Mouse (Mus musculus) spleen, adult 12 weeks (tissue): ENCODE measurements around the gene Ptprcap.

Source experiments
- DNase-seq: peaks from one replicate; pipeline ENCODE4 v3.0.0; 2022; ENCODE audit warnings: low spot score

Gene Ptprcap

DNA sequence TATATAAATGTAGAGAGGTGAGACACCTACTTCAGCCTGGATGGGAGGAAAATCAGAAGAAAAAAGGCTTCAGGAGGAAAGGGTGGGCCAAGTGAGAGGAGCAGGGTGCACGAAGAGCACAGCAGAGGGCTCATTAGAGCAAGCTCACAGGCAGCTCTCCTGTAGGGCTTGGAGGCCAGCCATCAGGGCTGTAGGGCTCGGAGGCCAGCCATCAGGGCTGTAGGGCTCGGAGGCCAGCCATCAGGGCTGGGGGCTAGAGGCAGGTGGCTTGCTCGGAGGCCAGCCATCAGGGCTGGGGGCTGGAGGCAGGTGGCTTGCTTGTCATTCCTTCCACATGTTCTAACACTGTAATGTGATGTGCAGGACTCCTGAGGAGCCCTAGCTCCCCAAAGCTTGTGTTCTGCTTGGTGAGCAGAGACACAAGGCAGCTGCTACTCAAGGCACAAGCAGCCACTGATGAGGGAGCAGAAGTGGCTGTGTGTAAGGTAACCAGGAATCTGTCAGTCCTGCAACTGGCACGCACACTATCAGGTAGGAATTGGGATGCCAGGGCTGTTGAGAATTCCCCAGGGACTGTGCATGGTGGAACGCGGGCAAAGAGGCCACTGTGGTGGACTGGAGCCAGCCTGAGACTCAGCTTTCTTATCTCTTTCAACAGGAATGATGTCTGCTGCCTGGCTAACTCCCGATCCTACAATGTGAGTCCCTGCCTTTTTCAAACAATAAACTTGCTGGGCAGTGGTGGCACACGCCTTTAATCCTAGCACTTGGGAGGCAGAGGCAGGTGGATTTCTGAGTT is 13.5 kb downstream of the Ptprcap start:
- DNase-seq = no peak

GRCm38 (mm10) chr19:4169378-4169784 is 16.0 kb downstream of the Ptprcap start:
- peak; percentile 98 for DNase-seq

DNA sequence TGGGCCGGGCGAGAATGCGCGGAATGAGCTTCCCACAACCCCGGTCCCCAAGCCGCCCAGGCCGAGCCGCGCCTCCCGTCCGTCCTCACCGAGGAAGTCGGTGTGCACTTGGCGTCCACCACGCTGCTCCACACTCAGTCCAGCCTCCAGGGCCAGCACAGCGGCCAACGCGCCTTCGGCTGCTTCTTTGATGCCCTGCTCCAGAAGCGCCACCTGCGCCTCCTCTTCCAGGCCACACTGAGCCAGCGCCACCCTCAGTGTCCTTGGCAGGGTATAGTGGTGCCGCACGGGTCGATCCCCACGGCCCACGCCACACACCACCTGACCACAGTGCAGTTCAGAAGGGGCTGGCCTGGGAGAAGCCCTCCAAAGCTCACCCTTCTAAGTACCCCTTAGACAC is 16.4 kb downstream of the Ptprcap start:
- no peak for DNase-seq

DNA sequence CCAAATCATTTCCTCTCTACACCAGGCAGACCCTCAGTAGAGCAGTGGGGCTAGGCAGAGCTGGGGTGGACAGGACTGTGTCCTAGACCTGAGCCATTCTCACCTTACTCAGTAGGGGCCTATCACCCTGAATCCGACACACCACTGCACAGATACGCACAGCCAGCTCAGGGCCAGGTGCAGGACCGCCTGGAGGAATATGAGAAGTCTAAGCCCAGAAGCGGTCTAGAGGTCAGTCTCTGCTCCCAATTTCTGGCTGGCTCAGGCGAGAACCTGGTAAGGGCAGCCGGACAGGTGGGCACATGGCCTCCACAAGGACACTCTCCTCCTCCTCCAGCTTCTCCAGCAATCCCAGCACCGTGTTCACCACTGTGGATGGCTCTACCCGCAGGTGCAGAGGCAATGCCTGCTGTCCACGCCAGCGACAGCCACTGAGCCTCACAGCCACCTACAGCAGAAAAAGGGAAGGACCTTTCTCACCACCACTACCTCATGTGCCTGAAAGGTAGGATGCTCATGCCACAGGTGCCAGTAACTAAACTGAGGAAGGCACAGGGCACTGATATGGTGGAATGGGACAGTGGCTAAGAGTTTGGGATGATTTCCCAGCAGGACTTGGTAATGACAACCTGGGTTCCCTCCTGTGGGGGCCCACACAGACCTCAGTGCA is 17.5 kb downstream of the Ptprcap start:
- DNase-seq = no peak

DNA sequence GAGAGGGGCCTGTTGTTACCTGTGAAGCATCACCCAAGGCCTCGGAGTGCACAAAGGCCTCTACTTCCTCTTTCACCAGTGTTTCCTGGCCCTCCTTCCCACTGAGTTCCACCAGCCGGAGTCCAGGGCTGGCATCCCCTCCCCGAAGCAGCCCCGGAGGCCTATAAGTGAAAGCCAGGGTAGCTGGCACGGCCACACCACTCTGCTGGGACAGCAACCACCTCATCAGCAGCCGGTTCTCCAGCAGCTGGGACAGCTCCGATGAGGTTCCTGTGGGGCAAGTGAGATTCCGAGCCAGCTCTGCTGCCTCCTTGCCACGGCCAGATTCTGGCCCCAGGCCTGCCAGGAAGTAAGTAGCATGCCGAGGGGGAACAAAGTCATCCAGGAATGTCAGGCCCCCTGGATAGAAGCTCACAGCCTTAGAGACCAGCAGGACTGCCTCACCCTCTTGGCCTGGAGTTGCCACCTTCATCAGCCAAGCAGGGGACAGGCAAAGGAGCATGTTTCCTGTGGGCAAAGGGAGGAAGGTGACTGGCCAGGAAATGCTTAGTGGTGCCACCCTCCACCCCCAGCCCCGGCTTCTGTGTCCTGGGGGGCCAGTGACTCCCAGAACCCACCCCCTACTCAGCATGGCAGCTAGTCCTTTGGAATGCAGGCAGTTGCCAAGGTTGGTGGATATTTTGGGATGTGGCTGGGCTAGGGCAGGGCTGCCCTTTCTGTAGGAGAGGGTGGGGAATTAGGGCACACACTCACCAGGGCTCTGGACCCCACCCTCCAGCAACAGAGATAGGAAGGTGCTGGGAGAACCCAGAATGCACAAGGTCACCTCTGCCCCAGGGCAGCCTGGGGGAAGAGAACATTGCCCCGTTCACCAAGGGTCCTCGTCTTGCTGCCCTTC is 18.2 kb downstream of the Ptprcap start:
- no peak for DNase-seq

- DNase-seq = no peak
Measured at GRCm38 (mm10) chr19:4172925-4173324, 19.5 kb downstream of the Ptprcap start.

DNA sequence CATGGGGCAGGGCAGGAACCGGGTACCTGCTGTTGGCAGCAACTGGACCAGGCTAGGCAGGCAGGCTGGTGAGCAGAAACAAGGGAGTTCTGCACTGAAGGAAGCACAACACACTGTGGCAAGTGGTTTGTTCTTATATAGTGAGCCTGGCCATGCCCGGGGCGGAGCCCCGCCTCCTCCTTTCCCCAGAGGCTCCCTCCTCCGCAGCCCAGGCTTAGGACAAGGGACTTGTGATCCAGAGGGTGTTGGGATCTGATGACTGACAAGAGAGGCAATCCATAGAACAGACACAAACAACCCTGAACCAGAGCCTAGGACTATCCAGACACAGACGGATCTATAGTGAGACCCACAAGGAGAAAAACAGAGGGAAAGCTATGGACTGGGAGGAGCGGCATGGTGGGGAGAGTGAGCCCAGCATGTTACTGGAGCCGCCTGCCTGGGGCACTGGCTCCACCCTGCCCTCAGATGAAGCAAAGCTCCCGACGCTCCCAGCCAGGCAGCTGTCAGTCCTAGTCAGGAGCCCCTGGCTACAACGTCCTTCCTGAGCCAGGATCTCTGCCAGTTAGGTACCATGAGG is 22.1 kb downstream of the Ptprcap start, which contains the start of gene Carns1:
Gene Carns1 (minus strand): TSS at position 112 of the 580 bp plus-strand sequence.
- DNase-seq = no peak

DNA sequence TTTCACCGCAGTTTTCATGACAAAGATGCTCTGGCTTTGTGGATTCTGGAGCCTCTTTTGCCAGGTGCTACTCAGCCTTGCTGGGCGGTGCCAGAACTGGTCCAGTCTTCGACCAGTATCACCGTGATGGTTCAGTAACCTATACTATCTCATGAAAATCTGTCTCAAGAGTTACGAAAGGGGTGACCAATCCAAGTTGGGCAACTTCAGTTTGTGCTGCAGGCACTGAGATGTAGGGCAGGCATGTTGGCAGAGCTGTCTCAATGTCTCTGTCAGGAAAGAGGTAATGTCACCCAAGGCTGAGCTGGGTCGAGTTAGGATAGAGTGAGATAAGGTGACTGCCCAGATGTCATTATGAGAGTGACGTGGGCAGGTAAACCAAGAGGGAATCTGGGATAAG is 27.0 kb downstream of the Ptprcap start:
- DNase-seq = no peak

DNA sequence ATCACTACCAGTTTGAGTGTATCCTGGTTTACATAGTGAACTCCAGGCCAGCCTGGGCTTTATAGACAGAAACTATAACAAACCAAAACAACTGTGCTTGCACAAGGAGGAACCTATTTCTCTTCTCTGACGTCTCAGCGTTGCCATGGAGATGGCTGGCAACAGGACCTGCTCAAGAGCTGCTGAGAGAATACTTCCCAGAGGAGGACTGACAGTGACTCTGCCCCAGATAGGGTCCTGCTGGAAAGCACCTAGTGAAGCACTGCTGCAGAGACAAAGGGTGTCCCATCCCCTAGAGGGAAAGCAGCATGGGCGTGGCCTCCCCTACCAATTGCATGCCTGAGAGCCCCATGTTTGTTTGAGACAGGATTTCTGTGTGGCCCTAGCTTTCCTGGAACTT is 28.5 kb downstream of the Ptprcap start:
- DNase-seq = no peak

DNA sequence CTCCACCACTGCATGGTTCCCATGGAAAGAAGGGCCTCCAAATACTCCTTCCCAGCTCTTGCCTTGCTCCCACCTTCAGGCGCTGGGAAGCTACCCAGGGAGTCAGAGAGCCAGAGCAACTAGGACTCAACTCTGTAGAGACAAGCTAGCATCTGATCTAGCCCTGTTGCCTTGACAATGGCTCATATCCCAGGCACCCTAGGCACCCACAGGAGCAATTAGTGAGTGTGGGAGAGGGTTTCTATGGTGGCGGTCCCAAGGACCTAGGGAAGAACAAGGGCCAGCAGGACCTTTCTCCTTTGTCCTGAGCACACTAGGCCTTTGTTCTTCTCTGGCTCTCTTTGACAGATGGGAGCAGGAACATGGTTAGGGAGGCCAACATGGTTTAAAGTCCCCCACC is 30.3 kb downstream of the Ptprcap start:
- no peak for DNase-seq

DNA sequence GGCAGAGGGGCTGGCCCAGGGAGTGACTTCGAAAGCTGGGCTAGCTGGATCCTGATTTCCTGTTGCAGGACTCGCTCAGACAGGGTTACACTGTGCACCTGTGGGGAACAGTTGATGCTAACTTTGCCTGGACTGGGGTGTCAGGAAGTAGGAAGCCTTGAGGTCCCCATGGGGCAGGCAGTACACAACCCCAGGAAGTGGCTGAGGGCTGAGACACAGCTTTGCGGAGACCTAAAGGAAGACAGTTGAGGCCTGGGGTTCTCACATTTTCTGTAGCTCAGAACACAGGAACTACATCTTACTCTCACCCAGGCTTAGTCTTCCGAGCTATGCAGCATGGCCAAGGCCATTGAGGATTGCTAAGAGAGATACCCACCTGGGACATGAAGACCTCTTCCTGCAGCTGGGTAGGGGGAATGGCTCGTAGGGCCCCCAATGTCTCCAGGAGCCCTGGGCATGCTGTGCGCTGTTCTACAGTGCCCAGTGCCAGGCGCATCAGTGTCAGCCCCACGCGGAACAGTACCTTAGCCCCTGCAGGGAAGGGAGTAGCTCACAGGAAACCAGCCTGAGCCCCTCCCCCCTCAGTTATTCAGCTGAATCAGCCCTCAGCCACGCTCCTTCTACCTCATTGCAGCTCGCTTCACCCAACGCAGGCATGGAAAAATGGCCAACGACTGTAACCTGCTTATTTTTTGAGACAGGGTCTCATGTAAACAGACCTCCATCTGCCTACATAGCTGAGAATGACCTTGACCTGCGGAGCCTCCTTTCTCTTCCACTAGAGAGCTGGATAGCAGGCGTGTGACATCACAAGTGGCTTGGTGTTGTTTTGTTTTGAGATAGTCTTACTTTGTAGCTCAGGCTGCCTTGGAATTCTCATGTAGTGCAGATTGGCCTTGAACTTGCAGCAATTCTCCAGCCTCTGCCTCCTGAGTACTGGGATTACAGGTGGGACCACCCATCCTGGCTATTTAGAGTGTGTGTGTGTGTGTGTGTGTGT is 31.9 kb downstream of the Ptprcap start:
- no peak for DNase-seq

DNA sequence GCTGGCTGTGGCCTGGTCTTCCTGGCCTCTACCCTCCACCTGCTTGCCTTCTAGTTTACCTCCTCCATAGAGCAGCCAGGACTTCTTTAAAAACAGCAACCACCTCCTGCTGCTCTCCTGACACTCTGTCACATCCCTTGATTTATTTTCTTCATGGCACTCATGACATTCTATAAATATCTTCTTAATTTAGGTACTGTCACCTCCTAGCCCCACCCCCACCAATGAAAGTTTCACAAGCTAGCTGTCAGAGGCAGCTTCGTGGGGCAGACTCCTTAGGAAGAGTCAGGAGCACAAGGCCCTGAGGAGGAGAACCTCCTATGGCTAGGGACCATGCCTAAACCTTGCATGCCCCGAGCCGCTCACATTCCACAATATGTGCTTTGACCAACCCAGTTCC is 33.9 kb downstream of the Ptprcap start:
- no peak for DNase-seq

DNA sequence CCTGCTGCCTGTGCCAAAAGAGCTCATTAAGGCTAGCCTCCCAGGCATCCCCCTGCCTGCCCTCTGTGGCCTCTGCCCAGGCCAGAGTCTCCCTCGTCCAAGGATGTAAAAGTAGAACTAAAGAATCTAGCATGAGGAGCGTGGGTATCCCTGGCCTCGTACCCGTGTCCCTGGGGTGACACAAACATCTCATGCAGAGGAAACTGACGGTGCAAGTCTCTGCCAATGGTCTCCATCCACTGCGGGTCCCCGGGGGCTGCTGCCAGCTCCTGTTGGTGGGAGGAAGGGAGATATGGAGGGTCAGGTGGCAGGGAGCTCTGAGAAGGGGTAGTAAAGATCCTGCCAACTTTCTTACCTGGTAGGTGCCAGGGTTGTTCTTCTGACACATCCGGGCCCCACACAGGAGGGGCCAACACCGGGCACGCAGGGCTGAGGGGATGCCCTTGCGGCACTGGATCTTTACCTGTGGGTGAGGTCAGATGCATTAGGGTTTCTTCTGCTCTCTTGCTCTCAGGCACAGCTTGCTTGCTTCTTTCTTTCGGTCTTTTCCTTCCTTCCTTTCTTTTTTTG is 35.7 kb downstream of the Ptprcap start:
- DNase-seq = no peak

DNA sequence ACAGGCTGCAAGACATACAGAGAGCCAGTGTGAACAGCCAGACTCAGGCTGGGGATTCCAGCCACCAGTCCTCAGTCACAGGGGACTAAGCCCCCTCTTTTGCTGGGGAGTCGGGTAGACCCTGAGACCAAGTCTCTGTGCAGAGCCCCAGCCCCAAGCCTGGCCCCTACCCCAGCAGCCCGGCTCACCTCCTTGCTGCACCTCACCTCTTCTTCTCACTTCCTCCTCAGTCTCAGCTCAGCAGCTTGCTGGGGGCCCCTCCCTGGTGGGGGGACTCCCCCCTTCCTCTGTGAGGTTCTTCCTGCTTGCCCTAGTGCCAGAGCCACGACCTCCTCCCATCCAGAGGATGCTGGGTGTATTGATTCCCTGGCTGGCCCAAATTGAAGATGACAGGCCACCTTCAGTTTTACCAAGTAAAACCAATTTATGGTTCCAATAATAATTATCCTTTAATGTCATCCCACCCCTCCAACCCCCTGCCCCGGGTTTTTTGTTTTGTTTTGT is 37.5 kb downstream of the Ptprcap start, which contains the start of gene Tbc1d10c:
Gene Tbc1d10c (minus strand): TSS at position 454 of the 504 bp plus-strand sequence.
- DNase-seq = peak; percentile 60

DNA sequence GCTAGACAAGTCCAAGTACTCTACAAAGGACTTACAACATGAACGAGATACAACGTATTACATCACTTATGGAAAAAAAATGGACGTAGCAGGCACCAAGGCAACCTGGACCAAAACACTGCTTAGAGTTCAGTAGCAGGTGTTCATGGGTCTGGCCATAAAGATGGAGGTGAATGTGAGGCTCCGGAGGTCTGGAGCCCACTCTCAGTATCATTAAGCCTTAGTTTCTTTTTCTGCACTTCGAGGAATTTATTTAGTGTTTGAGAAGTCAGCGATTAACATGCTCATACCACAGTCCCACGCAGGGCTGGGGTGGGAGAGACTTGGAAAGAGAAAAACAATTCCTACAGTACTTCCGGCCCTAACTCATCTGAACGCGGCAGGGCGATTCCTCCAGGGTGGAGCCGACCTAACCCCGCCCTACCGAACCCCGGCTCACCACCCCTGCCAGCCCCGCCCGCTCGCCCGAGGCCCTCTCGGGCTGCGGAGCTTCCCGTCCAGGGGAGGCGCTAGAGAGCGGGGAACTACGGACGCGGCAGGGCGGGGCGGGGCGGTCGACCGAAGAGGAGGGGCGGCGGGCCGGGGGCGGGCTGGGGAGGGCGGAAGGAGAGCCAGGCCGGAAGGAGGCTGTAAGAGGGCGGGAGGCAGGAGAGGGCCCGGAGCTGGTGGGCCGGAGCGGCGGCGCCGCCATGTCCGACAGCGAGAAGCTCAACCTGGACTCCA is 38.3 kb downstream of the Ptprcap start, which contains the start of gene Ppp1ca:
Gene Ppp1ca (plus strand): TSS at position 538 of the 723 bp plus-strand sequence.
- peak; percentile 97 for DNase-seq

DNA sequence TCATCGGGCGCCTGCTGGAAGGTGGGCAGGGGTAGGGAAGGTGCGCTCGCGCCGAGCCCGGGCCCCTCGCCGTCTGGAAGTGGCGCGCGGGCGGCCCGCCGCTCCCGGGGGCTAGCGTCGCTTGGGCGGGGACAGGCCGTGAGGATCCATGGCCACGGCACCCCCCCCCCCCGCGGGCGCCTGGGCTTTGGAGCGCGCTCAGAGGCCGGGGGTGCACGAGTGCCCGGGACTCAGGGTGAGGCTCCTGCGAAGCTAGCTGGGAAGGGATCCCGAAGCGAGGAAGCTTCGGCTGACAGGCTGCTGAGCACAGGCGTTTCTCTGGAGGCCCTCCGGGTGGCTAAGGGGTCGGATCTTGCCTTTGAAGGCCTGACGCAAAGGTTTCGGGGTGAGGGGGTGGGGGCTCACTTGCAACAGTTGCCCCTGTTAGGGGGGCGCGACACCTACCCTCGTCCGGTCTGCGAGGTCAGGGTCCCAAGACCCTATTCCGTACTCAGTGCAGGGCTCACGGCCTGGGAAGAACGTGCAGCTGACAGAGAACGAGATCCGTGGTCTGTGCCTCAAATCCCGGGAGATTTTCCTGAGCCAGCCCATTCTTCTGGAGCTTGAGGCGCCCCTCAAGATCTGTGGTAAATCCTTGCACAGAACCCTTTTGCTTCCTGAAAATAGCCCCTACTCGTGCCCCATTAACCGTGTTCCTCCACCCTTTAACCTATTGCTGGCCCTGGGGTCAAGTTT is 39.0 kb downstream of the Ptprcap start:
- no peak for DNase-seq

GRCm38 (mm10) chr19:4193129-4193528 is 39.7 kb downstream of the Ptprcap start:
- DNase-seq = no peak

DNA sequence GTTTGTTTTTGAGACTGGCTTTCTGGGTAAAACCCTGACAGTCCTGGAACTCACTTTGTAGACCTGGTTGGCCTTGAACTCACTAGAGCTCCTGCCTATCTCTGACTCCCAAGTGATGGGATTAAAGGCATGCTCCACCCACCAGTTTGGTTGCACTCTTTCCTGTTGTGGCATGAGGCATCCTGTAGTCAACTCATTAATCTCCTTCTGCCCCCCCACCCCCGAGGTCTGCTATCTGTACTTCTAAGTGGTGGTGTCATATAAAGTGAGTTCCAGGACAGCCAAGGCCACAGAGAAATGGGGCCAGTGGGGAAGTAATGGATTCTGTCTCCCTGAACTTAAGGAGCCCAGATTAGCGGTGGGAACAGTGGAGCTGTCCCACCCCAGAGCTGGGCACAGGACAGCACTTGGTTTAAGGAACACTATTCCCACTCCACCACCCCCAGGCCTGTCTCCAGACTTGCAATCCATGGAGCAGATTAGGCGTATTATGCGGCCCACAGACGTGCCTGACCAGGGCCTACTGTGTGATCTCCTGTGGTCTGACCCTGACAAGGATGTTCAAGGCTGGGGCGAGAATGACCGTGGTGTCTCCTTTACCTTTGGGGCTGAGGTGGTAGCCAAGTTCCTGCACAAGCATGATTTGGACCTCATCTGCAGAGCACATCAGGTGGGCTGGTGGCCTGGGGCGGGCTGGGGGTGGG is 40.8 kb downstream of the Ptprcap start:
- DNase-seq = no peak
